Mouse (Mus musculus) olfactory bulb, adult 2 months (tissue): ENCODE results near the gene Glra1. TPM values are rescaled to one million over a fixed set of nuclear protein-coding genes. Genes with fewer than 3 reads are reported as not detected.

Experiments
- H3K27ac ChIP-seq: fragments of 200-500 bp; 2 replicates; pipeline ENCODE4 v1.5.1; 2012; ENCODE audit warnings: low read depth, low read length; ENCODE audit not compliant: insufficient read depth
- H3K4me1 ChIP-seq: fragments of 200-500 bp; 2 replicates; pipeline ENCODE4 v1.6.1; 2012; ENCODE audit warnings: low read length; ENCODE audit not compliant: control insufficient read depth, insufficient read depth
- H3K4me3 ChIP-seq: fragments of 200-500 bp; 2 replicates; pipeline ENCODE4 v1.5.1; 2012; ENCODE audit warnings: mild to moderate bottlenecking, low read depth, low read length, moderate library complexity; ENCODE audit not compliant: insufficient read depth
- CTCF ChIP-seq: fragments of 200-500 bp; IDR thresholded peaks from 2 replicates; pipeline ENCODE4 v1.5.1; 2012; ENCODE audit warnings: low read depth, mild to moderate bottlenecking, low read length, moderate library complexity; ENCODE audit not compliant: insufficient read depth
- POLR2A ChIP-seq: fragments of 200-500 bp; IDR thresholded peaks from 2 replicates; pipeline ENCODE4 v1.6.1; 2012; ENCODE audit warnings: mild to moderate bottlenecking, low read depth, low read length, moderate library complexity; ENCODE audit not compliant: insufficient read depth
- WGBS: fragments of 180-500 bp; shearing (Covaris S2); methylation state at CpG from one replicate; pipeline ENCODE4 v1.1.7; 2018; 5-methylcytosine and 5-hydroxymethylcytosine counted together
- polyA plus RNA-seq: library from polyadenylated mRNA; stranded (reverse); fragments of >200 nt; gene quantifications from 2 replicates; pipeline ENCODE4 v1.2.4, GENCODE M21; 2012; ENCODE audit warnings: low replicate concordance; ENCODE audit not compliant: missing spikeins, insufficient read depth, insufficient read length

The Glra1 gene
- polyA plus RNA-seq, 1 experiment: not detected

GRCm38 (mm10) chr11:55465177-55465576 lies 142.8 kb downstream of the Glra1 start:
- peaks cover 3% of the 10 kb centered on the region; the same call in 1 of the 2 replicates for H3K4me1 ChIP-seq
- TF ChIP-seq CTCF: no peak
- no peak overlapping the region for H3K27ac ChIP-seq
- no peak overlapping the region for H3K4me3 ChIP-seq
- 94% methylated on average over 3 of the region's 3 CpGs for WGBS

DNA sequence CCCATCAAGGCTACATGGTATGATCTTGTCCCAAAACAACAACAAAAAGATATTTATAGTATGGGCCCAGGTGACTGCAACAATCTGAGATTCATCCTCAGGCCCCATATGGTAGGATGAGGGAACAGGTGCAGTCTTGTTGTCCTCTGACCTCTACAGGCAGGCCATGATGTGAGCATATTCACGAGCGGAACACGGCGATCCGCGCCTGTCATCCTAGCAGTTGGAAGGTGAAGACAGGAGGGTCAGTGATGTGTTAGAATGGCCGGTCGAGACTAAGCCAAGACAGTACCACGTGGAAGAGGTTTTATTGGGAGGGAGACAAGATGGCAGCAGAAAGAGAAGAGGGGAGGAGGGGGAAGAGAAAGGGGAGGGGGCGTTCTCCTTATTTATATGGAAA lies 143.3 kb downstream of the Glra1 start:
- Histone ChIP-seq H3K27ac (no peak overlapping the region), H3K4me3 (no peak overlapping the region), H3K4me1 (peaks cover 3% of the 10 kb centered on the region; the same call in 1 of the 2 replicates)
- WGBS: 91% methylated on average over 10 of the region's 10 CpGs
- TF ChIP-seq POLR2A (no peak), CTCF (no peak)

Other genes with a start within 250 kb of the Glra1 start
- gene Sparc, start 185.0 kb downstream of the Glra1 start, polyA plus RNA-seq: 225 and 437 TPM in 2 replicates
- gene Atox1, start 147.0 kb downstream of the Glra1 start, polyA plus RNA-seq: not detected in 2 replicates
- 68.2 and 75.3 TPM in 2 replicates for gene G3bp1, start 138.5 kb downstream of the Glra1 start, polyA plus RNA-seq